ENCODE assay signal across 8 mouse cellular contexts in the genomic region with DNA sequence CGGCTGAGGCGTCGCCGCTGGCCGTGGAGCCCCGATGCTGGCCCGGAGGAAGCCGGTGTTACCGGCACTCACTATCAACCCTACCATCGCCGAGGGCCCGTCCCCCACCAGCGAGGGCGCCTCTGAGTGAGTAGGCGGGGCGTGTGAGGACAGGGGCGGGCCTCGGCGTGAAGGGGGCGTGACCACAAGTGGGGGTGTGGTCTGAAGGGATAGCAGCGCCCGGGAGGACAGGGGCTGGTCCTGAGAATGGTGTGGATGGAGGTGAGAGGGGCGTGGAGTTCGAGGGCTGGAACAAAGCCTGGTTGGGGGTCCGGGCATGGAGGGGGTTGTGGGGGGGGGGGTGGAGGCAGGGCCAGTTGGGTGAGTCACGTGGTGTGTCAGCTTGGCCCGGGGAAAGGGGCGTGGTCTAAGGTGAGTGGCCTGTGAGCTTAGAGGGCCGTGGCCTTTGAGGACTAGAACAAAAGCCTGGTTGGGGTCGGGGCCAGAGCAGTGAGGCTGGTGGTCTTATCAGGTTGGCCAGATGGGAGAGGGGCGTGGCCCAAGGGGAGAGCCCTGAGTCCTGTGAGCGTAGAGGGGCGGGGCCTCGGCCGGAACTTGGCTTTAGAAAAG. TPM values are rescaled to one million over a fixed set of nuclear protein-coding genes. Genes with fewer than 3 reads are reported as not detected.
DNase-seq lines count a peak whose midpoint lies in the region; ATAC-seq and TF ChIP-seq lines count a peak whose summit lies in the region.

No protein-coding gene starts in this region.

- peak overlapping the region; percentile 95 for H3K9ac ChIP-seq in hindbrain, postnatal 0 days (replicated peaks; ENCODE audit: low read length)

- WGBS in hindbrain, postnatal 0 days, result under 1% methylated on average over 35 of the region's 35 CpGs

- peak overlapping the region; percentile 75 for H3K4me2 ChIP-seq in hindbrain, postnatal 0 days (ENCODE audit: low read depth, low read length)

- peak overlapping the region; percentile 100 for H3K4me3 ChIP-seq in gastrocnemius, adult 2 months
- peak overlapping the region; percentile 95 for H3K4me3 ChIP-seq in hindbrain, postnatal 0 days (ENCODE audit: low read length)

- peak; percentile 29; the same call in 1 of the 2 replicates for TF ChIP-seq CTCF in gastrocnemius, adult 2 months (IDR thresholded peaks at IDR 0.05)
- TF ChIP-seq CTCF in hindbrain, postnatal 0 days (IDR thresholded peaks at IDR 0.05; ENCODE audit: low read depth), result peak; percentile 35

- peak overlapping the region; percentile 98 for H3K27ac ChIP-seq in gastrocnemius, adult 2 months
- peak overlapping the region; percentile 99 for H3K27ac ChIP-seq in hindbrain, postnatal 0 days

- H3K36me3 ChIP-seq in hindbrain, postnatal 0 days (ENCODE audit: insufficient read depth, low read length), result peaks cover 23% of the 10 kb centered on the region

- H3K27me3 ChIP-seq in hindbrain, postnatal 0 days (ENCODE audit: insufficient read depth, low read length), result no peaks in the 10 kb centered on the region

- DNase-seq in WW6 (ENCODE audit: low read depth, low spot score), result peak; percentile 95
- peak; percentile 65 to 86 for DNase-seq in cerebellum, postnatal 4 days (ENCODE audit: low spot score in 2 of 2)
- peak; percentile 90 for DNase-seq in gastrocnemius, adult 2 months
- peak; percentile 85 for DNase-seq in hindbrain, postnatal 0 days (ENCODE audit: low spot score)
- peak; percentile 68 to 82 for DNase-seq in left cerebral cortex, adult 9 months (ENCODE audit: low spot score in 2 of 2)
- peak; percentile 90 to 91 for DNase-seq in right cerebral cortex, postnatal 10 days (ENCODE audit: low spot score in 2 of 2)
- DNase-seq in urinary bladder, postnatal 25 days (ENCODE audit: low spot score), result peak; percentile 86

- H3K9me3 ChIP-seq in hindbrain, postnatal 0 days (ENCODE audit: low read length), result no peaks in the 10 kb centered on the region

- peak; percentile 93 for ATAC-seq in hindbrain, postnatal 0 days
- peak; percentile 85 for ATAC-seq in megakaryocyte progenitor cell, adult 5-6 weeks (replicated peaks; ENCODE audit: poor library complexity)

- intact Hi-C loops in gastrocnemius, adult 2 months (cut with DNase I), result no loop called here

- H3K4me1 ChIP-seq in hindbrain, postnatal 0 days (ENCODE audit: insufficient read depth, low read length), result peaks cover 14% of the 10 kb centered on the region

RNA-seq across cellular contexts. Expression of a gene that starts 0.5 kb away (rescaled TPM):
- 100 to 1,000 TPM; 148 to 187 TPM for total RNA-seq in gastrocnemius, adult 2 months (2021)
- 297 and 309 TPM in 2 replicates for total RNA-seq in hindbrain, postnatal 0 days (2014; rRNA removed)
- 196 and 204 TPM in 2 replicates for polyA plus RNA-seq in hindbrain, postnatal 0 days (2015; fragmentation: Nextera tagmentation; extraction: Ambion mirVana)
- total RNA-seq in megakaryocyte progenitor cell, adult 5-6 weeks (2015), result 34.4 and 42.5 TPM in 2 replicates
- total RNA-seq in megakaryocyte progenitor cell, adult 5-6 weeks (2017), result 50.1 and 54.9 TPM in 2 replicates

RNA-seq across cellular contexts. Expression of a gene that starts 7.5 kb away (rescaled TPM):
- total RNA-seq in gastrocnemius, adult 2 months (2021), result not detected
- 0.61 and 1.0 TPM in 2 replicates for total RNA-seq in hindbrain, postnatal 0 days (2014; rRNA removed)
- 0.59 and 0.71 TPM in 2 replicates for polyA plus RNA-seq in hindbrain, postnatal 0 days (2015; fragmentation: Nextera tagmentation; extraction: Ambion mirVana)
- 0.54 and 0.88 TPM in 2 replicates for total RNA-seq in megakaryocyte progenitor cell, adult 5-6 weeks (2015)
- 0.30 and 0.58 TPM in 2 replicates for total RNA-seq in megakaryocyte progenitor cell, adult 5-6 weeks (2017)

RNA-seq across cellular contexts. Expression of a gene that starts 28.8 kb away (rescaled TPM):
- total RNA-seq in gastrocnemius, adult 2 months (2021), result 10 to 100 TPM; 23.3 to 25.9 TPM
- total RNA-seq in hindbrain, postnatal 0 days (2014; rRNA removed), result 37.3 and 38.4 TPM in 2 replicates
- 22.0 and 22.3 TPM in 2 replicates for polyA plus RNA-seq in hindbrain, postnatal 0 days (2015; fragmentation: Nextera tagmentation; extraction: Ambion mirVana)
- total RNA-seq in megakaryocyte progenitor cell, adult 5-6 weeks (2015), result 17.4 and 18.9 TPM in 2 replicates
- 7.7 and 8.6 TPM in 2 replicates for total RNA-seq in megakaryocyte progenitor cell, adult 5-6 weeks (2017)

RNA-seq across cellular contexts. Expression of a gene that starts 36.4 kb away (rescaled TPM):
- total RNA-seq in gastrocnemius, adult 2 months (2021), result 10 to 100 TPM; 25.1 to 25.9 TPM
- total RNA-seq in hindbrain, postnatal 0 days (2014; rRNA removed), result 73.5 and 79.1 TPM in 2 replicates
- polyA plus RNA-seq in hindbrain, postnatal 0 days (2015; fragmentation: Nextera tagmentation; extraction: Ambion mirVana), result 36.4 and 36.9 TPM in 2 replicates
- total RNA-seq in megakaryocyte progenitor cell, adult 5-6 weeks (2015), result 12.7 and 15.6 TPM in 2 replicates
- 28.0 and 28.7 TPM in 2 replicates for total RNA-seq in megakaryocyte progenitor cell, adult 5-6 weeks (2017)

RNA-seq across cellular contexts. Expression of a gene that starts 46.2 kb away (rescaled TPM):
- 100 to 1,000 TPM; 100 TPM for total RNA-seq in gastrocnemius, adult 2 months (2021)
- total RNA-seq in hindbrain, postnatal 0 days (2014; rRNA removed), result 264 and 279 TPM in 2 replicates
- polyA plus RNA-seq in hindbrain, postnatal 0 days (2015; fragmentation: Nextera tagmentation; extraction: Ambion mirVana), result 275 and 290 TPM in 2 replicates
- total RNA-seq in megakaryocyte progenitor cell, adult 5-6 weeks (2015), result 27.0 and 37.6 TPM in 2 replicates
- total RNA-seq in megakaryocyte progenitor cell, adult 5-6 weeks (2017), result 31.1 and 31.7 TPM in 2 replicates

Comparison
In these comparisons a context has a peak if more than half of its experiments do, and no peak if none do; other contexts are left out.
1. Peak in every context shown above with its lines: DNase-seq, ATAC-seq, H3K4me3 ChIP-seq and H3K27ac ChIP-seq.